Mouse (Mus musculus) liver, embryonic 14.5 days (tissue): ENCODE measurements around the gene Acot7. TPM values are rescaled to one million over a fixed set of nuclear protein-coding genes. Genes with fewer than 3 reads are reported as not detected.
"Not testable (repeated sequence)": the region's sequence is repeated elsewhere in the genome, so short reads cannot be mapped to it uniquely, and the experiment has no call there.

ENCODE experiments used
- ATAC-seq: fragments of 200-750 bp; cut with Nextera tagmentation; 2 replicates; pipeline ENCODE4 v1.8.0; 2017; ENCODE audit warnings: moderate number of reproducible peaks, mild to moderate bottlenecking, moderate library complexity; ENCODE audit not compliant: insufficient read depth
- DNase-seq, 3 experiments: peaks; one replicate each; pipeline ENCODE4 v3.0.0-alpha.2; 2012 to 2013; ENCODE audit warnings: low read depth in 3 of 3, low spot score in 3 of 3
- H3K27ac ChIP-seq: fragments of 300-500 bp; sonication (generic); 2 replicates; pipeline ENCODE4 v1.5.1; 2014; ENCODE audit warnings: moderate library complexity, mild to moderate bottlenecking, control low read depth, inconsistent platforms
- H3K27me3 ChIP-seq: fragments of 300-500 bp; sonication (generic); 2 replicates; pipeline ENCODE4 v1.6.1; 2014; ENCODE audit warnings: mild to moderate bottlenecking, low read length, moderate library complexity; ENCODE audit not compliant: control insufficient read depth, insufficient read depth
- H3K36me3 ChIP-seq: fragments of 300-500 bp; sonication (generic); replicated peaks from 2 replicates; pipeline ENCODE4 v1.6.1; 2014; ENCODE audit warnings: low read depth; ENCODE audit not compliant: control insufficient read depth, insufficient read depth
- H3K4me1 ChIP-seq, 2 experiments: fragments of 200-500 bp in 1 of 2; fragments of 300-500 bp in 1 of 2; sonication (generic) in 1 of 2; replicated peaks; 2 replicates each; pipeline ENCODE4 v1.6.1; 2012 to 2014; ENCODE audit warnings: antibody characterized with exemption in 1 of 2, inconsistent platforms in 1 of 2, low read length in 1 of 2; ENCODE audit not compliant: control insufficient read depth in 2 of 2, insufficient read depth in 2 of 2
- H3K4me2 ChIP-seq: fragments of 300-500 bp; sonication (generic); 2 replicates; pipeline ENCODE4 v1.6.1; 2014; ENCODE audit warnings: low read depth, mild to moderate bottlenecking, control low read depth, moderate library complexity
- H3K4me3 ChIP-seq, 2 experiments: fragments of 200-500 bp in 1 of 2; fragments of 300-500 bp in 1 of 2; sonication (generic) in 1 of 2; 2 replicates each; pipeline ENCODE4 v1.5.1; 2012 to 2014; ENCODE audit warnings: low read depth in 2 of 2, low read length in 2 of 2, mild to moderate bottlenecking in 2 of 2, control low read depth in 1 of 2, inconsistent platforms in 1 of 2, moderate library complexity in 1 of 2; ENCODE audit not compliant: insufficient read depth in 1 of 2
- H3K9ac ChIP-seq: fragments of 300-500 bp; sonication (generic); replicated peaks from 2 replicates; pipeline ENCODE4 v1.6.1; 2014; ENCODE audit warnings: mild to moderate bottlenecking, control low read depth, moderate library complexity
- H3K9me3 ChIP-seq: fragments of 300-500 bp; sonication (generic); 2 replicates; pipeline ENCODE4 v1.6.1; 2016; ENCODE audit warnings: low read length, mixed read lengths; ENCODE audit not compliant: control insufficient read depth
- CTCF ChIP-seq: IDR thresholded peaks from 2 replicates; pipeline ENCODE4 v1.5.1; 2016; ENCODE audit warnings: antibody characterized with exemption, low read depth, control low read depth
- EP300 ChIP-seq: IDR thresholded peaks from 2 replicates; pipeline ENCODE4 v1.6.1; 2016; ENCODE audit warnings: antibody characterized with exemption, low read depth
- WGBS: fragments of 180-500 bp; shearing (Covaris S2); extraction: QIAGEN DNeasy Blood & Tissue Kit; methylation state at CpG from one replicate; pipeline ENCODE4 v1.1.7; 2014; ENCODE audit not compliant: insufficient replicate concordance; 5-methylcytosine and 5-hydroxymethylcytosine counted together
- polyA plus RNA-seq, 2 experiments: library from polyadenylated mRNA; depleted of rRNA in 1 of 2; stranded (reverse) in 1 of 2; unstranded in 1 of 2; fragments of >200 nt; fragmentation: Nextera tagmentation in 1 of 2; extraction: Ambion mirVana in 1 of 2; gene quantifications; 2 replicates each; pipeline versions ENCODE4 v1.2.1 to v1.2.3; 2012 to 2014

Gene Acot7
- polyA plus RNA-seq, 2 experiments: 12.5 to 13.0 TPM

DNA sequence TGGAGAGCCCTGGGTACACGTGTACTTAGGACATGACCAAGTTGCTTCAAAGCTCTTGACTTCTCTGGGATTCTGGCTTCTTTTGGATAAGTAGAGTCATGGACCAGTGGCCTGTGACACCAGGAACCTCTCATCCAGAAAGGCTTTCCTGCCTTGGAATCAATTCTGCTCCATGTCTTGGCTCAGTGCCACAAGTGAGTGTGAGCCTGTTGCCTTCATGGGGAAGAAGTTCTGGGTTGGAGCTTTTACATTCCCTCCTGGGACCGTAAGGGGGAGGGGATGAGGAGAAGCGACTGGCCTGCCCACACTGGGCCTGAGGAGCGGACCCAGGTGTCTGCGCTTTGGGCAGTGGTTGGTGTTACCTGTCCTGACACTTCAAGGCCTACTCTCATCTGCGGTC, 44.2 kb downstream of the Acot7 start:
- Histone ChIP-seq H3K9me3 (no peaks in the 10 kb centered on the region), H3K9ac (no peak overlapping the region), H3K4me3 (no peak overlapping the region), H3K4me2 (no peak overlapping the region), H3K4me1 (no peaks in the 10 kb centered on the region), H3K36me3 (no peaks in the 10 kb centered on the region), H3K27me3 (no peaks in the 10 kb centered on the region), H3K27ac (no peak overlapping the region)
- no peak for DNase-seq
- 71% methylated on average over 6 of the region's 6 CpGs for WGBS
- ATAC-seq: no peak
- no peak for TF ChIP-seq EP300
- TF ChIP-seq CTCF: no peak

DNA sequence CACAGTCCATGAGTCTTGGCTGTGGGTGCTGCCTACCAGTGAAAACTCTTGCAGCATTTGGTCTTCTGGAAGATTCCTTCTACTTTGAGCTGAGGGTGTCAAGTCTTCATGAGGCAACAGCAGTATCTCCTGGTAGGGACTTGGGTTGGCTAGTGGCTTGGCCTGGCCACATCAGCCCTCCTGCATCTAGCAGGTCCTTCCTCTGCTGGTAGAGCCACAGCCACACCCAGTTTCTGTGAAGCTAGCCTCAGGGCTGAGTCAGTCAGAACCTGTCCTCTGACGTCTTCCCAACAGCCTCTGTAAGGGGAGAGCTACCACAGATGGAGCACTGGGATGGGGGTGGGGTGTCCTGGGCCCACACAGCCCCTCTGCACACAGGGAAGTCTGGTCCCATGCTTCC, 44.6 kb downstream of the Acot7 start:
- ATAC-seq: no peak

DNA sequence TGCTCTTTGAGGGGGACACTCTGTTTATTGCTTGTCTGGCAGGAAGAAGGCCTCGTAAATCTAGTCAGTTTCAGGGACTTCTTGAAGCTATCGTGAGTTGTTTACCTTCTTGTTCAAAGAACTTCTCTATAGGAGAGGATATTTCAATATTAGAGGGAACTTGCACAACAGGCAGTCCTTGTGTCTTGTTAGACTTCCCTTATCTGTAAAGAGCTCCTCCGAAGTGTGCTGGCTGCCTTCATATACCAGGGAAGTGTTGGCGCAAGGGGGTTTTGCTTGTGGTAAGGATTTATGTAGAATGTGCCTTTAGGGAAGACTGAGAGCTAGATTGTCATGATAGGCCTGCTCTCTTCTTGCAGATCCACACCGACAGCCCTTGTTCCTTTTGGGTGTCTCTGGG, 46.2 kb downstream of the Acot7 start:
- Histone ChIP-seq H3K9ac (no peak overlapping the region), H3K27me3 (no peaks in the 10 kb centered on the region), H3K36me3 (no peaks in the 10 kb centered on the region), H3K4me3 (no peak overlapping the region), H3K9me3 (no peaks in the 10 kb centered on the region), H3K4me1 (no peaks in the 10 kb centered on the region), H3K4me2 (no peak overlapping the region), H3K27ac (no peak overlapping the region)
- DNase-seq (no peak), ATAC-seq (no peak)
- TF ChIP-seq EP300: no peak
- no peak for TF ChIP-seq CTCF
- 45% methylated on average over 5 of the region's 5 CpGs for WGBS

More for the DNA sequence above, 44.6 kb downstream of the Acot7 start:
- Histone ChIP-seq H3K9ac (no peak overlapping the region), H3K27ac (no peak overlapping the region), H3K36me3 (no peaks in the 10 kb centered on the region), H3K4me2 (no peak overlapping the region), H3K4me1 (no peaks in the 10 kb centered on the region), H3K9me3 (no peaks in the 10 kb centered on the region), H3K4me3 (no peak overlapping the region), H3K27me3 (no peaks in the 10 kb centered on the region)
- no peak for DNase-seq
- TF ChIP-seq EP300 (no peak), CTCF (no peak)
- WGBS: 17% methylated on average over 1 of the region's 1 CpGs

DNA sequence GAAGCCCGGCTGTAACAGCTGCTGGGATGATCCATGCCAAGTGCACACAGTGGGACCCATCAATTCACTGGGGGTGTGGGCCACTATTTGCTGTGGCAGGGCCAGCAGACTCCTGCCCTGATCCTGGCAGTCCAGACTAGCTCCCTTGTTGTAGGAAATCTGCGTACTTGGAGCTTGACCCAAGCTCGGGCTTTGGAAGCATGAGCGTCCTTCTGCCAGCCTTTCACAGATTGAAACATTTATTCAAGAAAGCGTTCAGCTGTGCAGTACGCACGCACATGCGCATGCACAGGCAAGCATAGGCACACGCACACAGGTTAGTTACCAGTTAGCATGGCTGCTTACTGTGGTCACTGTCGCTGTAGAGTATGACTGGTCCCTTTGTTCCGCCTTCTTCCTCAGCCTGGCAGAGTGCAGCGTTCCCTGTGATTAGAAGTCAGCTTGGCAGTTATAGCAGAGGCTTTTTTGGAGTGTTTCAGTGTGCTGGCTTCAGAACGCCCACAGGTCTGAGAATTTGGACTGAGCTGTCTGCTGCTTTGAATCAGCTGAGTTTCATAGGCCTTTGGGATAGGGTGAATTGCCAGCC, 49.1 kb downstream of the Acot7 start:
- Histone ChIP-seq H3K9ac (no peak overlapping the region), H3K27ac (no peak overlapping the region), H3K4me1 (no peaks in the 10 kb centered on the region), H3K4me3 (no peak overlapping the region), H3K9me3 (no peaks in the 10 kb centered on the region), H3K4me2 (no peak overlapping the region), H3K27me3 (no peaks in the 10 kb centered on the region), H3K36me3 (no peaks in the 10 kb centered on the region)
- TF ChIP-seq EP300 (no peak), CTCF (no peak)
- DNase-seq: no peak
- 81% methylated on average over 13 of the region's 13 CpGs for WGBS
- no peak for ATAC-seq

DNA sequence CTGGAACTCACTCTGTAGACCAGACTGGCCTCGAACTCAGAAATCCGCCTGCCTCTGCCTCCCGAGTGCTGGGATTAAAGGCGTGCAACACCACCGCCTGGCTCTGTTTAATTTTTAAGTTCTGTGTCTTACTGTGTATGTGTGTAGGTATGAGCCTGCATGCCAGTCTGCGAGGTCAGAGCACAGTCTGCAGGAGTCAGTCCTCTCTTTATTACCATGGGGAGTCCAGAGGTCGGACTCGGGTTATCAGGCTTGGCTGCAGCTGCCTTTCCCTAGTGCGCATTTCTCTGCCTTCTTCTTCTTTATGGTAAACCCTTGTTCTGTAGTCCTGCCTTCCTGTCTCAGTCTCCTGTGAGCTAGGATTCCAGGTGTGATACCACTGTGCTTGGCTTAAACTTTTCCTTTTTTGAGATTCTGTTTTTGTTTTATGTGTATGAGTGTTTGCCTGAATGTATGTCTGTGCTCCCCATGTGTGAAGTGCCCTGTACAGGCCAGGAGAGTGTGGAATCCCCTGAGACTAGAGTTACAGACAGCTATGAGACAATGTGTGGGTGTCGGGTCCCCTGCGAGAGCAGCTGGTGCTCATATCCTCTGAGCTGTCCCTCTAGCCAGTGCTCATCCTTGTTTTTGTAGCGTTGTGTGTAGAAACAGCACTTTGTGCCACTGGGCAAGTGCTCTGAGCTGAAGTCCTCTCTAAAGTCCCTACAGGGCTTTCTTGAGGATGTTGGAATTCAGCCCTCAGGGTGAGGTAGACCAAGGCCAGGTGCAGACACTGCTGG, 50.0 kb downstream of the Acot7 start:
- Histone ChIP-seq H3K9me3 (no peaks in the 10 kb centered on the region), H3K36me3 (no peaks in the 10 kb centered on the region), H3K9ac (no peak overlapping the region), H3K4me2 (no peak overlapping the region), H3K27ac (no peak overlapping the region), H3K4me3 (no peak overlapping the region), H3K27me3 (no peaks in the 10 kb centered on the region), H3K4me1 (no peaks in the 10 kb centered on the region)
- WGBS: 72% methylated on average over 12 of the region's 12 CpGs
- no peak for ATAC-seq
- no peak for DNase-seq
- TF ChIP-seq CTCF (no peak), EP300 (no peak)

DNA sequence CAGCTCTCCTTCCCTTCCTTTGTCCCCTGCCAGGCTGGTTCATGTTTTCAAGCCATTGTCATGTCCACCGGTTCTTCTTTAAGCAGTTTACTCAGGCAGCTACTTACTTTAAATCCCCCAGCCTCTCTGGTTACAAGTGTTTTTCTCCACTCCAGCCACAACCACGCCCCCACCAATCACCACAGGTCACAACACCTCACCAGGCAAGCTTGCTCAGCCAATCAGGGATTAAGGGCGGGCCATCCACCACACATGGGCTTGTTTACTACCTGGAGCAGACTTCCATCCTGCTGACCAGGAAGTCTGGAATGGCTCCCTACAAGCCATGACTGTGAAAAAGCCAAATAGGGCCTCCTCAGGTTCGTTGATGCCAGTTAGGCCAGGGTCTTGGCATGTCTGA, 52.4 kb downstream of the Acot7 start:
- WGBS: 53% methylated on average over 4 of the region's 4 CpGs

More for the DNA sequence above, 52.4 kb downstream of the Acot7 start:
- not testable (repeated sequence) for H3K27me3 ChIP-seq, H3K4me3 ChIP-seq, ATAC-seq, H3K4me2 ChIP-seq, H3K9ac ChIP-seq, H3K36me3 ChIP-seq, DNase-seq, H3K9me3 ChIP-seq, H3K27ac ChIP-seq, H3K4me1 ChIP-seq
